Mouse (Mus musculus): ENCODE results near the gene Camk1d. TPM values are rescaled to one million over a fixed set of nuclear protein-coding genes. Genes with fewer than 3 reads are reported as not detected.

The Camk1d gene
- polyA plus RNA-seq, 1 experiment from 2014 or later, result 2.2 TPM

DNA sequence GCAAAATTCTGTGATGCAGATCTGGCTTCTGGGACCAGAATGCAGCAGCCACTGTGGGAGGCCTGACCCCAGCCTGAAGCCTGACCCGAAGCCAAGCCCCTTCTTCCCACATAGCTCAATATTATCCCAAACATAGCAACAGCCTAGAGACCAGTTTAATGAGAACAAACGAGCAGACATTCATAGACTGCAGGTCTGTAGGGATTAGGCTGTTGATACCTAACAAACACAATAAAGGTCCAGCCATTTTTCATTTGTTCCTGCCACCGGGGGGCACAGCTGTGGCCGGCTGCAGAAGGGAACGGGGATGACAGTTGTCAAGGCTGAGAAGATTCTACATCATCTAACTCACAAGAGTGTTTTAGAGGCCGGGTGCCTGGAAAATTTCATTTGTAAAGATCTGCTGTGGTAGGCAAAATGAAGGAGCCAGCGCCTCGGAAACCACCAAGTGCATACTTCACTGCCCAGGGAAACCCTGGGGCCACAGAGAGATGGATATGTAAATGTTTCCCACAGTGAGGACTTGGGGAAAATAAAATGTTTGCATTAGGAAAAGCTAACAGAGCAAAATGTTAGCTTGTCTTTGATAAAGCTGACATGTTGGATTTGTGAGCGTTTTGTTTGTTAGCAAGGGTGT is 399.7 kb downstream of the Camk1d start:
- H3K27me3 ChIP-seq (replicated peaks), result no peaks in the 10 kb centered on the region
- no peak overlapping the region for H3K4me2 ChIP-seq
- no peak overlapping the region for H3K9ac ChIP-seq
- H3K4me1 ChIP-seq, result peaks cover 11% of the 10 kb centered on the region; the same call in 1 of the 2 replicates
- no peak overlapping the region for H3K4me3 ChIP-seq
- ATAC-seq (ENCODE audit: extremely low read depth, insufficient number of reproducible peaks, low FRiP score, low TSS enrichment), result no peak
- no peak overlapping the region for H3K27ac ChIP-seq (replicated peaks)
- no peaks in the 10 kb centered on the region for H3K9me3 ChIP-seq
- H3K36me3 ChIP-seq, result no peaks in the 10 kb centered on the region
- WGBS, result 51% methylated on average over 9 of the region's 9 CpGs

DNA sequence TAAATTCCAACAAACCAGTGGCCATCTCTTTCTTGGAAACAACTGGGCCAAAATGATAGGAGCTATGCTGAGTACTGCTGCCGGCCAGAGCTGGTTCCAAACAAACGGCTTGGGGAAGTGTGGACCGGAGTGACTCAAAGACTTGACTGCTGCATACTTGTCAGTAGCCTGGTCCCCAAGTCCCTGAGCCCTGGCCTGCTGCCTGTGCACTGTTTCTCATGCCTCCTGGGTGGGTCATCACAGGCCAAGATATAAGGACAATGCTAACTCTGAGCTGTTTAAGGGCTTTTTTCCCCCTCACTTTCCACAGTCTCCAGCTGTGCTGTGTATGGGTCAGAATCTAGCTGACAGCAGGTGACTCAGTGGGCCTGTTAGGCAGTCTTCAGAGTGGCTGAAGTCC is 409.2 kb downstream of the Camk1d start:
- ATAC-seq (ENCODE audit: extremely low read depth, insufficient number of reproducible peaks, low FRiP score, low TSS enrichment), result no peak

GRCm38 (mm10) chr2:5304451-5304850 is 409.9 kb downstream of the Camk1d start:
- no peak overlapping the region for H3K27ac ChIP-seq (replicated peaks)
- no peak for ATAC-seq (ENCODE audit: extremely low read depth, insufficient number of reproducible peaks, low FRiP score, low TSS enrichment)
- no peaks in the 10 kb centered on the region for H3K9me3 ChIP-seq
- no peak overlapping the region for H3K4me2 ChIP-seq
- no peaks in the 10 kb centered on the region for H3K27me3 ChIP-seq (replicated peaks)
- no peaks in the 10 kb centered on the region for H3K4me1 ChIP-seq
- no peaks in the 10 kb centered on the region for H3K36me3 ChIP-seq
- no peak overlapping the region for H3K9ac ChIP-seq
- H3K4me3 ChIP-seq, result no peak overlapping the region
- WGBS, result 89% methylated on average over 12 of the region's 12 CpGs

More for the DNA sequence above, 409.2 kb downstream of the Camk1d start:
- Histone ChIP-seq H3K27ac (replicated peaks) (no peak overlapping the region), H3K4me2 (no peak overlapping the region), H3K36me3 (no peaks in the 10 kb centered on the region), H3K4me1 (no peaks in the 10 kb centered on the region), H3K9ac (no peak overlapping the region), H3K4me3 (no peak overlapping the region), H3K27me3 (replicated peaks) (no peaks in the 10 kb centered on the region), H3K9me3 (no peaks in the 10 kb centered on the region)
- WGBS, result 62% methylated on average over 3 of the region's 3 CpGs

DNA sequence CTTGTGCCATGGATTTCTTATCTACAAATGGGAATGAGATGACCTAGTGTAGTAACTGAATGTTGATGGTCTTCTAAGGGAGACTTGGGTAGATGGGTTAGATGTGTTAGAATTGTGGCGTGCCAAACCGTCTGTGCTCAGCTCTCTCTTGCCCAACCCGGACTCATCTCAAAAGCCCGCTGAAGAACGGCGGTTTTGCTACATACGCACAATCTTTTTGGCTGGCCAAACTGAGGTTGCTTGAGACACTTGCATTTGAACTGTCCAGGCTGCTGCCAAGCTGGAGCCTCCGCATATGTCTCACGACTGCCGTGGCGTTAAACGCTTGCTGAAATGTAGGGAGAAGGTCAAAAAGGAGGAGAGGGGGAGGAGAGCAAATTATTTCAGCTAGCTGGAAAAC is 413.0 kb downstream of the Camk1d start:
- no peak overlapping the region for H3K27ac ChIP-seq (replicated peaks)
- no peaks in the 10 kb centered on the region for H3K9me3 ChIP-seq
- no peak overlapping the region for H3K9ac ChIP-seq
- ATAC-seq (ENCODE audit: extremely low read depth, insufficient number of reproducible peaks, low FRiP score, low TSS enrichment), result no peak
- H3K4me2 ChIP-seq, result no peak overlapping the region
- H3K27me3 ChIP-seq (replicated peaks), result no peaks in the 10 kb centered on the region
- H3K36me3 ChIP-seq, result no peaks in the 10 kb centered on the region
- 83% methylated on average over 12 of the region's 12 CpGs for WGBS
- H3K4me1 ChIP-seq, result no peaks in the 10 kb centered on the region
- no peak overlapping the region for H3K4me3 ChIP-seq

DNA sequence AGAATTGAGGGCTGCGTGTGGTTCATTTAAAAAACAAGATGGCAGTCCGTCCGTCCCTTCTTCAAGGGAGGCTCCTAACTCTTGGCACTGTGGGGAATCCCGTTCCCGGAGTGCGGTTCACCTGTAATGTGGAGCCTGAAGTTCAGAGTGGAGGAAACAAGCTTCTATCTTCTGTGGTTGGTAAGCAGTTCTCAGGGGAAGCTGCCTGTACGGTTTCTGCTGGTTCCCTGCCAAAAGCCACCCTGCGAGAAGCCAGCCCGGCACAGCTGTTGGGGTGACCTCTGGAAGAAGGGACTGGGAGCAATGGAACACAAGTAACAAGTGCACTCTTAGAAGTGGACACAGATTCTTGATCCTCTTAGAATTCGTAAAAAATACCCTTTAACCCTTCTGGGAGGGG is 416.2 kb downstream of the Camk1d start:
- Histone ChIP-seq H3K9ac (no peak overlapping the region), H3K9me3 (no peaks in the 10 kb centered on the region), H3K27me3 (replicated peaks) (no peaks in the 10 kb centered on the region), H3K4me2 (no peak overlapping the region), H3K36me3 (no peaks in the 10 kb centered on the region), H3K4me3 (no peak overlapping the region), H3K27ac (replicated peaks) (no peak overlapping the region), H3K4me1 (no peaks in the 10 kb centered on the region)
- WGBS, result 75% methylated on average over 10 of the region's 10 CpGs
- no peak for ATAC-seq (ENCODE audit: extremely low read depth, insufficient number of reproducible peaks, low FRiP score, low TSS enrichment)

- ATAC-seq (ENCODE audit: extremely low read depth, insufficient number of reproducible peaks, low FRiP score, low TSS enrichment), result no peak
- Histone ChIP-seq H3K4me3 (no peak overlapping the region), H3K9ac (no peak overlapping the region), H3K4me2 (no peak overlapping the region), H3K27me3 (replicated peaks) (no peaks in the 10 kb centered on the region), H3K9me3 (no peaks in the 10 kb centered on the region), H3K36me3 (no peaks in the 10 kb centered on the region), H3K4me1 (no peaks in the 10 kb centered on the region), H3K27ac (replicated peaks) (no peak overlapping the region)
- WGBS, result 80% methylated on average over 11 of the region's 11 CpGs
Observed at GRCm38 (mm10) chr2:5296749-5297545, 417.4 kb downstream of the Camk1d start.

DNA sequence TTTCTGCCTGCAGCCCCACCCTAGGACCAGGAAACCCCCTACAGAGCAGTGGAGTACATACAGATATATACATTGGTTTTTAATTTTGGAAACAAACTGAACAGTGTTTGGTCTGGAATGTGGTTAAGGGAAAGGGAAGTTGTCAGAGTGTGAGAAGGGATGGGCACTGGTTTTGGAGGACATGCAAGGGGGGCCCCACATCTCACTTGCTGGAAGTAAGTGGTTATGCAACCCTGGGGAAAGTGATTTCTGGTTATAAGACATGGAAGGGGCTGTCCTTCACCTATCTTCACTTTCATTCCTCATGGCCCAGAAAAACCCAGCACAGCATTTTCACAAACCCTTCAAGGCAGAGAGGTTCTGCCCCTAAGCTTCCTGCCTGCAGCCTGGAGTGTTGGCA is 419.2 kb downstream of the Camk1d start:
- no peaks in the 10 kb centered on the region for H3K36me3 ChIP-seq
- no peak for ATAC-seq (ENCODE audit: extremely low read depth, insufficient number of reproducible peaks, low FRiP score, low TSS enrichment)
- no peak overlapping the region for H3K4me3 ChIP-seq
- H3K27ac ChIP-seq (replicated peaks), result no peak overlapping the region
- no peaks in the 10 kb centered on the region for H3K9me3 ChIP-seq
- H3K9ac ChIP-seq, result no peak overlapping the region
- no peak overlapping the region for H3K4me2 ChIP-seq
- no peaks in the 10 kb centered on the region for H3K27me3 ChIP-seq (replicated peaks)
- H3K4me1 ChIP-seq, result no peaks in the 10 kb centered on the region

DNA sequence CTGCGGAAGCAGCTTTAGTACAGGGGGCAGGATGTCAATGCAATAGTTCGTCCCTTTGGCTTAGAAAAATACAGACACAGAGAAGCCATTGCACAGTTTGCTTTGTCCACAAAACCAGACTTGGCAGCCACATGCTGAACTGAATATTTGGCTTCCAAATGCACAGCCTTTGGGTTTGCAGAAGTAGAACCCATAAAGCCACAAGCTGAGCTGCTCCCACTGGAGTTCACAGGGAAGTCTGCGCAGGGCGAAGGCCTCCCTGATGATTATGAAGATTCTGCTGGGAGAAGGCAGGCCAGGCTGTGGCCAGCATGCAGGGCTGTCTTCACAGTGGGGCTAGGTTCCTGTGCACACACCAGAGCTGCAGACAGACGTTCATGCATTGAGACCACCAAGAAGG is 419.9 kb downstream of the Camk1d start:
- H3K9me3 ChIP-seq, result no peaks in the 10 kb centered on the region
- no peak overlapping the region for H3K9ac ChIP-seq
- ATAC-seq (ENCODE audit: extremely low read depth, insufficient number of reproducible peaks, low FRiP score, low TSS enrichment), result no peak
- WGBS, result 68% methylated on average over 5 of the region's 5 CpGs
- H3K4me1 ChIP-seq, result no peaks in the 10 kb centered on the region
- H3K27me3 ChIP-seq (replicated peaks), result no peaks in the 10 kb centered on the region
- H3K4me2 ChIP-seq, result no peak overlapping the region
- no peaks in the 10 kb centered on the region for H3K36me3 ChIP-seq
- no peak overlapping the region for H3K27ac ChIP-seq (replicated peaks)
- no peak overlapping the region for H3K4me3 ChIP-seq

GRCm38 (mm10) chr2:5288593-5288992 is 425.7 kb downstream of the Camk1d start:
- Histone ChIP-seq H3K4me1 (peaks cover 6% of the 10 kb centered on the region; the same call in 1 of the 2 replicates), H3K27me3 (replicated peaks) (no peaks in the 10 kb centered on the region), H3K9me3 (no peaks in the 10 kb centered on the region), H3K27ac (replicated peaks) (no peak overlapping the region), H3K36me3 (no peaks in the 10 kb centered on the region), H3K4me2 (no peak overlapping the region), H3K9ac (no peak overlapping the region), H3K4me3 (no peak overlapping the region)
- ATAC-seq (ENCODE audit: extremely low read depth, insufficient number of reproducible peaks, low FRiP score, low TSS enrichment), result no peak
- WGBS, result 52% methylated on average over 4 of the region's 4 CpGs

DNA sequence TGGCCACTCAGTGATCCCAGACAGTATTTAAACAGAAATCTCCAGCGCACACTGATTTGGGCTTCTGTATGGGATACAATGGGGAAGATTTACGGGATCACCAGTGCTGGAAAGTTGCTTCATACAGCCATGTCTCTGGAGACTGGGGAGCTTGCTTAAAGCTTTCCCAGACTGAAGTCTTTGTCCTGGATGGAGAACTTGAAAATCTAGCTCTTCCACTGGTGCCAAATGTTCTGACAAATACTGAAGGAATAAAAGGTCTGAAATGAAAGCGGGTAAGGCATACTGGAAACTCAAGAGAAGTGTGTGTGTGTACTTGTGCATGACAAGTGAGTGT is 427.3 kb downstream of the Camk1d start:
- Histone ChIP-seq H3K9ac (no peak overlapping the region), H3K4me2 (no peak overlapping the region), H3K36me3 (no peaks in the 10 kb centered on the region), H3K4me3 (no peak overlapping the region), H3K27ac (replicated peaks) (0 out of 2 replicates have a peak overlapping the region, but pooled peaks have one; percentile 42), H3K27me3 (replicated peaks) (no peaks in the 10 kb centered on the region), H3K9me3 (no peaks in the 10 kb centered on the region), H3K4me1 (peaks cover 6% of the 10 kb centered on the region; the same call in 1 of the 2 replicates)
- no peak for ATAC-seq (ENCODE audit: extremely low read depth, insufficient number of reproducible peaks, low FRiP score, low TSS enrichment)
- 79% methylated on average over 3 of the region's 3 CpGs for WGBS

DNA sequence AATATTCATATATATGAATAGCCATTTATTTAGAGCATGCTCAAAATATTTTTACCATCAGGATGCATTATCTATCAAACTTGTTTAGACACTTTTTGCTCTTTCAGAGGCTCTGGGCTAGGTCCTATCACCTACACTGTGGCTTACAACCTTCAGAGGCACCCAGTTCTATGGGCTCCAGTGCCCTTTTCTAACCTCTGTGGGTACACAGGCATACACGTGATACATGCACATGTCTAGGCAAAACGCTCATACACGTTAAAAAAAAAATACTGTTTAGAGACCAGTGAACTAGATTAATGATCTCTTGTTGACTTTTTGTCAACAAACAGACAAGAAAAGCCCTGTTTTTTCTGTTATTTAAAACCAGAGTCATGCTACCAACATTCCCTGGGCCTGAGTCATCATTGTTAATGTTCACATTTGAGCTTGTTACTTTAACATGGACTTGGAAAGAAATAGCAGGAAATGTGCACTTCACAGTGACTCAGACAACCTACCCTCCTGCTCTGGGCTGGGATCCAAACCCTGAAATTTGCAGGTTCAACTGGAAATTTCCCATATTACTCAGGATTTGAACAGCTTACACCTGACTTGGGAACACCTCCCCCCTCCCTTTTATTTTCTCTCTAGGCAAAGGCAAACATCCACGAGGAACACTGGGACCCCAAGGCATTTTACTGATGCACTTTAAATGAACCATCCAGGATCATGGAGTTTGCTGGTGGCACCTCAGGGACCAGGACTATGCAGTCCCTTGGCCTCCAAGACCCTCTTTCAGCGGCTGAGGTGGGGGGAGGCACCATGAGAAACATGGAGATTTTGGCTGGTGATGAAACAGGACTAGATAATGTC is 427.9 kb downstream of the Camk1d start:
- no peak overlapping the region for H3K4me3 ChIP-seq
- no peaks in the 10 kb centered on the region for H3K27me3 ChIP-seq (replicated peaks)
- ATAC-seq (ENCODE audit: extremely low read depth, insufficient number of reproducible peaks, low FRiP score, low TSS enrichment), result no peak
- H3K9me3 ChIP-seq, result no peaks in the 10 kb centered on the region
- WGBS, result 59% methylated on average over 5 of the region's 5 CpGs
- no peak overlapping the region for H3K9ac ChIP-seq
- H3K4me2 ChIP-seq, result no peak overlapping the region
- H3K4me1 ChIP-seq, result peaks cover 6% of the 10 kb centered on the region; the same call in 1 of the 2 replicates
- no peaks in the 10 kb centered on the region for H3K36me3 ChIP-seq
- 0 out of 2 replicates have a peak overlapping the region, but pooled peaks have one; percentile 42 for H3K27ac ChIP-seq (replicated peaks)
